Mouse (Mus musculus): ENCODE results near the gene Slc35c1.
A peak's percentile ranks its signal among the peaks of the same experiment; 100 is the strongest.

The Slc35c1 gene

DNA sequence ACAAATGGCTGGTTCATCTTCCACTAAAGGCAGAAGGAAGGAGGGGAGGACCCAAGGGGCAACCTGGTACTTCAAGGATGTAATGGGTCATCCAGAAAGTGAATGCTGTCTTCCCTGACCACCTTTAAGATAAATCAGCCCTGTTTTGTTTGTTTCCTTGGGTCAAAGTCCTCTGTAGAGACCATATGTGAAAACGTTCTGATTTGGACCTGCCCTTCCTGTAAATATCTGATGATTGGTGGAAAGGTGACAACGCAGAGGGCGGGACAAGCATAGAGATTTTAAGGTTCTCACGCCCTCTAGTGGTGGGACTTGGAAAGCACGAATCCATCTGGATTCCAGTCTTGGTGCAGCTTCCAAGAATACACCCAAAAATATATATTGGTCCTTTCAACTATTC lies 22.5 kb downstream of the Slc35c1 start:
- H3K4me1 ChIP-seq (replicated peaks; ENCODE audit: low read depth, low read length): peaks cover 29% of the 10 kb centered on the region
- peaks cover 12% of the 10 kb centered on the region for H3K27me3 ChIP-seq (ENCODE audit: insufficient read depth, low read length)
- H3K9me3 ChIP-seq (ENCODE audit: low read length): no peaks in the 10 kb centered on the region
- TF ChIP-seq POU5F1 (IDR thresholded peaks at IDR 0.05; ENCODE audit: borderline replicate concordance, low read length): no peak
- TF ChIP-seq CTCF (conservative IDR thresholded peaks at IDR 0.05; ENCODE audit: low read length): peak; percentile 75
- H3K36me3 ChIP-seq (ENCODE audit: insufficient read depth, low read length): no peaks in the 10 kb centered on the region
- H3K4me3 ChIP-seq (replicated peaks; ENCODE audit: low read length): no peak overlapping the region

- Histone ChIP-seq H3K9me3 (ENCODE audit: low read length) (no peaks in the 10 kb centered on the region), H3K4me1 (replicated peaks; ENCODE audit: low read depth, low read length) (peaks cover 31% of the 10 kb centered on the region), H3K4me3 (replicated peaks; ENCODE audit: low read length) (no peak overlapping the region), H3K36me3 (ENCODE audit: insufficient read depth, low read length) (no peaks in the 10 kb centered on the region; the same call in 1 of the 2 replicates), H3K27me3 (ENCODE audit: insufficient read depth, low read length) (peaks cover 12% of the 10 kb centered on the region)
- TF ChIP-seq NANOG (IDR thresholded peaks at IDR 0.05; ENCODE audit: borderline replicate concordance, low read length) (no peak), CTCF (conservative IDR thresholded peaks at IDR 0.05; ENCODE audit: low read length) (no peak)
These were observed 23.0 kb downstream of the Slc35c1 start for GRCm38 (mm10) chr2:92437366-92437765.

DNA sequence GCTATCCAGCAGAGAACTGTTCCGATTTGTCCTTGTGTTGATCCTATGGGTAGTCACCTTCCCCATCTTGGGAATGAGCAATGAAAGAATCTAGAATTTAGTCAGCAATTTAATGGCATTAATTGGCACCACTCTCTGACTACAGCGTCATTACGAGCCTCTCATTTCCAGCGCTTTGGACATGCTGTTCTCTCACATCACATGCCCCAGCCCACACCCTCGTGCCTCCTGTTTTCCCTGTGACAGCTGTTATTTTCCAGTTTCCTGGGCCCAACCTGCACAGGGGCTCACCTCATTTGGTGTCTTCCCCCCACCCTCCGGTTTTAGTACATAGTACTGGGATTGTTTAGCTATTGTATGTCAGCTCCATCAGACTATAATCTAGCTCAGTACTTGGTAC lies 25.3 kb downstream of the Slc35c1 start:
- TF ChIP-seq POU5F1 (IDR thresholded peaks at IDR 0.05; ENCODE audit: borderline replicate concordance, low read length) (no peak), CTCF (conservative IDR thresholded peaks at IDR 0.05; ENCODE audit: low read length) (no peak), NANOG (IDR thresholded peaks at IDR 0.05; ENCODE audit: borderline replicate concordance, low read length) (no peak)
- Histone ChIP-seq H3K27me3 (ENCODE audit: insufficient read depth, low read length) (peaks cover 12% of the 10 kb centered on the region), H3K4me1 (replicated peaks; ENCODE audit: low read depth, low read length) (peaks cover 54% of the 10 kb centered on the region), H3K4me3 (replicated peaks; ENCODE audit: low read length) (no peak overlapping the region), H3K36me3 (ENCODE audit: insufficient read depth, low read length) (no peaks in the 10 kb centered on the region; the same call in 1 of the 2 replicates), H3K9me3 (ENCODE audit: low read length) (no peaks in the 10 kb centered on the region)

DNA sequence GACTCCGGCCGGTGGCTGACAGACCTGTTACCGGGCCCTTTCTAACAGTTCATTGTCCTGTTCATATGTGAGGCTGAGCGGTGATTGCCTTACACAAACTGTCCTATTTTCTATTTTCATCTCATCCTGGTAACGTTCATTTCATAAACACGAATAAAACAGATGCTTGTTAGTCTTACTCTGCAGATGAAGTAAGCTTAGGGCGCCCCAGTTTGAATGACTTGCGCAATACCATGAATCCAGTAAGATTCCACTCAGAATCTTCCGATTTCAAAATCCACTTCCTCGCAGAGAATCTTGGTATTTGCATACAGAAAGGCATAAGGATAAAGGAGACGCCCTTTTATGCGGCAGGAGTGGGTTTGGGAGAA lies 26.0 kb downstream of the Slc35c1 start:
- TF ChIP-seq NANOG (IDR thresholded peaks at IDR 0.05; ENCODE audit: borderline replicate concordance, low read length) (no peak), CTCF (conservative IDR thresholded peaks at IDR 0.05; ENCODE audit: low read length) (no peak), POU5F1 (IDR thresholded peaks at IDR 0.05; ENCODE audit: borderline replicate concordance, low read length) (no peak)
- Histone ChIP-seq H3K9me3 (ENCODE audit: low read length) (no peaks in the 10 kb centered on the region), H3K4me3 (replicated peaks; ENCODE audit: low read length) (peak overlapping the region; percentile 98), H3K27me3 (ENCODE audit: insufficient read depth, low read length) (peaks cover 12% of the 10 kb centered on the region), H3K4me1 (replicated peaks; ENCODE audit: low read depth, low read length) (peaks cover 61% of the 10 kb centered on the region), H3K36me3 (ENCODE audit: insufficient read depth, low read length) (no peaks in the 10 kb centered on the region; the same call in 1 of the 2 replicates)

DNA sequence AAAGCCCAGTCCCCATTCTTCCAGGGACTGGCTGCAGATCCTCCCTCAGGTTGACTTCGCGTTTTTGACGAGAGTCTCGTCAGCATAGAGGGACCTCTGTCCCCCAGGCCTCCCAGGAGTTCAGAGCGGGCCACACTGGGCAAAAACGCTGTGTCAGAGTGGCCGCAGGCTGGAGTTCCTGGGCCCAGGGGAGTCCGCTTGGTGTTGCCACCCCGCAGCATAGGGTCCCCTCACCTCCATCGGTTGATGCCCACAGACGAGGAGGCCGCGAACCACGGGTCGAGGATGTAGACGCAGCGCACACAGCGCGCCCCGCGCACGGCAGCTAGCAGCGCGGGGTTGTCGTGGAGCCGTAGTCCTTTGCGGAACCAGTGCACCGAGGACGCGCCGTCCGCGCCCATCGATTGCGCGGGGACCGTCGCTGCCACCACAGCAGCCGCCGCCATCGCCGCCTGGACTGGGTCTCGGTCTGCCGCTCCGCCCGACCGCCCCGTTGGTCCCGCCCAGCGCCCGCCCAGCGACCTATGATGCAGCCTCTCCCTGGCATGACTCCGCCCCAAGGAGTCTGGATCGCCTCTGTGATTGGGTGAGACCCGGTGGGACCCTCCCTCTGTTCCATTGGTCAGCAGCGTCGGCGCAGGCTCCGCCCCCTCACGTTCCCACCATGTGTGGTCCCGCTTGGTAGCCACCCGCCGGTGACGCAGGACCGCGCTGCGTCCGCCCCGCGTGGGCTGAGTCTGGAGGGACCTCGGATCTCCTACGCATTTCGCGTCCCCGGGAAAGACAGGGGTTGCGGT lies 26.6 kb downstream of the Slc35c1 start, which contains the start of gene Cry2:
Gene Cry2 (minus strand): TSS at position 466 of the 797 bp plus-strand sequence.
- peaks cover 12% of the 10 kb centered on the region for H3K27me3 ChIP-seq (ENCODE audit: insufficient read depth, low read length)
- H3K4me1 ChIP-seq (replicated peaks; ENCODE audit: low read depth, low read length): peaks cover 66% of the 10 kb centered on the region
- peak within 1 kb of the TSS; percentile 98 for H3K4me3 ChIP-seq (replicated peaks; ENCODE audit: low read length)
- H3K36me3 ChIP-seq (ENCODE audit: insufficient read depth, low read length): no peaks in the 10 kb centered on the region; the same call in 1 of the 2 replicates
- no peaks in the 10 kb centered on the region for H3K9me3 ChIP-seq (ENCODE audit: low read length)
- TF ChIP-seq POU5F1 (IDR thresholded peaks at IDR 0.05; ENCODE audit: borderline replicate concordance, low read length): no peak
- no peak for TF ChIP-seq NANOG (IDR thresholded peaks at IDR 0.05; ENCODE audit: borderline replicate concordance, low read length)
- no peak for TF ChIP-seq CTCF (conservative IDR thresholded peaks at IDR 0.05; ENCODE audit: low read length)

- Histone ChIP-seq H3K36me3 (ENCODE audit: insufficient read depth, low read length) (no peaks in the 10 kb centered on the region; the same call in none of the 2 replicates), H3K9me3 (ENCODE audit: low read length) (no peaks in the 10 kb centered on the region), H3K27me3 (ENCODE audit: insufficient read depth, low read length) (peaks cover 12% of the 10 kb centered on the region), H3K4me1 (replicated peaks; ENCODE audit: low read depth, low read length) (peaks cover 75% of the 10 kb centered on the region), H3K4me3 (replicated peaks; ENCODE audit: low read length) (peak overlapping the region; percentile 98)
- TF ChIP-seq POU5F1 (IDR thresholded peaks at IDR 0.05; ENCODE audit: borderline replicate concordance, low read length): no peak
- TF ChIP-seq CTCF (conservative IDR thresholded peaks at IDR 0.05; ENCODE audit: low read length): no peak
- TF ChIP-seq NANOG (IDR thresholded peaks at IDR 0.05; ENCODE audit: borderline replicate concordance, low read length): no peak
These were observed 27.7 kb downstream of the Slc35c1 start for GRCm38 (mm10) chr2:92432299-92433295.

DNA sequence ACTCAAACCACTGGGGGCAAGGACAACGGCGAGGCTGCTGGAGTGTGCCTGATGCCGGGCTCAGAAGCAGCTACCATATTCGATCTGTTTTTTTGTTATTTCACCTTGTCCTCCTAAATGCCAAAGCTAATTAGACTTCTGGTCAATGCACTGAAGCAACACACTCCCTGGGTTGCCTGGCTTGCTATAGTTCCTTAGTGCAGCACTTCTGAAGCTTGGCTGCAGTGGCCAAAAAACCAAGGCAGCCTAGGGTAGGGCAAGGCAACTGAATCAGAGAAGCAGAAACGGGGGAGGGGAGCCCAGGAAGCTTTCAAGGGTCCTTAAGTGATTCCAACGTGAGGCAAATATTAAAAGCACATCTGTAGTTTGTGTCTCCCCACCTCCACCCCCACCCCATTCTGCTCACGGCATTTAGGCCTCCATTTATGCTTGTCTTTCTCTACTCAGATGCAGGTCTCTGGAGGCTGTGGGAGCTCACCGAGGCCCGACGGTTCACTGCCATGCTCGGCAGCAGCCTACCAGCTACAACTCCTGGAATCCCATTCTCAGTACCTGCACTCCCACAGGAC lies 28.6 kb downstream of the Slc35c1 start:
- H3K27me3 ChIP-seq (ENCODE audit: insufficient read depth, low read length): peaks cover 12% of the 10 kb centered on the region
- H3K9me3 ChIP-seq (ENCODE audit: low read length): no peaks in the 10 kb centered on the region
- peak overlapping the region; percentile 98 for H3K4me3 ChIP-seq (replicated peaks; ENCODE audit: low read length)
- TF ChIP-seq POU5F1 (IDR thresholded peaks at IDR 0.05; ENCODE audit: borderline replicate concordance, low read length) (no peak), NANOG (IDR thresholded peaks at IDR 0.05; ENCODE audit: borderline replicate concordance, low read length) (no peak), CTCF (conservative IDR thresholded peaks at IDR 0.05; ENCODE audit: low read length) (no peak)
- peaks cover 80% of the 10 kb centered on the region for H3K4me1 ChIP-seq (replicated peaks; ENCODE audit: low read depth, low read length)
- H3K36me3 ChIP-seq (ENCODE audit: insufficient read depth, low read length): peaks cover 1% of the 10 kb centered on the region

Measured in E14TG2a.4 (cell line).